In genomic region chr11:69125041-69125851, GRCm38 (mm10) we compare ENCODE assay signal across 8 mouse cellular contexts. TPM values are rescaled to one million over a fixed set of nuclear protein-coding genes. Genes with fewer than 3 reads are reported as not detected.
A peak's percentile ranks its signal among the peaks of the same experiment; 100 is the strongest.
DNase-seq lines count a peak whose midpoint lies in the region; ATAC-seq and TF ChIP-seq lines count a peak whose summit lies in the region.

No protein-coding gene starts in this region.

- TF ChIP-seq POLR2A in bone marrow macrophage, adult 2 months (IDR thresholded peaks at IDR 0.05; ENCODE audit: borderline replicate concordance, low read depth, low read length) = no peak
- TF ChIP-seq POLR2A in embryonic fibroblast, embryonic 13.5 days (IDR thresholded peaks at IDR 0.05; ENCODE audit: low read depth, low read length) = no peak

- DNase-seq in CD4-positive helper T cell, adult 2 months (ENCODE audit: low read depth, low spot score) = peak; percentile 91
- DNase-seq in kidney, postnatal 14 days = peak; percentile 90
- DNase-seq in liver, embryonic 14.5 days (ENCODE audit: low read depth in 3 of 3, low spot score in 3 of 3) = peak; percentile 75 to 81 (median 76)
- DNase-seq in neural tube, embryonic 11.5 days (ENCODE audit: low spot score) = peak; percentile 82
- DNase-seq in telencephalon, adult 2 months (ENCODE audit: low read depth, low spot score) = peak; percentile 81

- H3K9ac ChIP-seq in heart, embryonic 15.5 days = peak overlapping the region; percentile 60
- H3K9ac ChIP-seq in liver, embryonic 14.5 days (replicated peaks) = peak overlapping the region; percentile 56
- peak overlapping the region; percentile 53 for H3K9ac ChIP-seq in neural tube, embryonic 11.5 days (ENCODE audit: low read length)

- 0% methylated on average over 24 of the region's 24 CpGs for WGBS in heart, embryonic 15.5 days
- under 1% methylated on average over 24 of the region's 24 CpGs for WGBS in liver, embryonic 14.5 days (ENCODE audit: insufficient replicate concordance)
- WGBS in neural tube, embryonic 11.5 days = 0% methylated on average over 24 of the region's 24 CpGs

- peaks cover 15% of the 10 kb centered on the region for H3K4me1 ChIP-seq in bone marrow macrophage, adult 2 months (ENCODE audit: control insufficient read depth, insufficient read depth, low read length)
- H3K4me1 ChIP-seq in embryonic fibroblast, embryonic 13.5 days (ENCODE audit: control insufficient read depth, insufficient read depth, low read length) = 0 out of 2 replicates have a peak, but pooled peaks cover 3% of the 10 kb centered on the region
- H3K4me1 ChIP-seq in heart, embryonic 15.5 days (replicated peaks) = peaks cover 37% of the 10 kb centered on the region
- peaks cover 8 to 13% of the 10 kb centered on the region in 2 experiments for H3K4me1 ChIP-seq in liver, embryonic 14.5 days (replicated peaks; ENCODE audit: control insufficient read depth in 2 of 2, insufficient read depth in 2 of 2, low read length in 1 of 2)
- H3K4me1 ChIP-seq in neural tube, embryonic 11.5 days (ENCODE audit: control insufficient read depth, insufficient read depth, low read length) = peaks cover 13% of the 10 kb centered on the region

- H3K4me3 ChIP-seq in bone marrow macrophage, adult 2 months (ENCODE audit: insufficient read depth, low read length) = peak overlapping the region; percentile 56
- peak overlapping the region; percentile 62 for H3K4me3 ChIP-seq in embryonic fibroblast, embryonic 13.5 days (ENCODE audit: insufficient read depth, low read length)
- H3K4me3 ChIP-seq in heart, embryonic 15.5 days = peak overlapping the region; percentile 64
- peak overlapping the region; percentile 73 to 88 for H3K4me3 ChIP-seq in liver, embryonic 14.5 days (ENCODE audit: insufficient read depth in 1 of 2, low read depth in 2 of 2, low read length in 2 of 2)
- peak overlapping the region; percentile 59 for H3K4me3 ChIP-seq in neural tube, embryonic 11.5 days (ENCODE audit: low read depth, low read length)

- H3K9me3 ChIP-seq in heart, embryonic 15.5 days (replicated peaks) = no peaks in the 10 kb centered on the region
- H3K9me3 ChIP-seq in liver, embryonic 14.5 days (ENCODE audit: control insufficient read depth, low read length) = no peaks in the 10 kb centered on the region
- H3K9me3 ChIP-seq in neural tube, embryonic 11.5 days (ENCODE audit: control insufficient read depth, low read length) = no peaks in the 10 kb centered on the region

- ATAC-seq in heart, embryonic 15.5 days (replicated peaks; ENCODE audit: insufficient number of reproducible peaks, insufficient read depth, low FRiP score, low read depth) = peak; percentile 8; the same call in 1 of the 2 replicates
- ATAC-seq in liver, embryonic 14.5 days (ENCODE audit: insufficient read depth) = peak; percentile 60
- ATAC-seq in neural tube, embryonic 11.5 days (ENCODE audit: insufficient read depth, low FRiP score, low TSS enrichment) = peak; percentile 54; the same call in 1 of the 2 replicates

- no peaks in the 10 kb centered on the region for H3K36me3 ChIP-seq in heart, embryonic 15.5 days
- no peaks in the 10 kb centered on the region for H3K36me3 ChIP-seq in liver, embryonic 14.5 days (replicated peaks; ENCODE audit: control insufficient read depth, insufficient read depth, low read depth)
- H3K36me3 ChIP-seq in neural tube, embryonic 11.5 days (ENCODE audit: control insufficient read depth, insufficient read depth, low read length) = no peaks in the 10 kb centered on the region

- peak; percentile 69 for TF ChIP-seq CTCF in bone marrow macrophage, adult 2 months (IDR thresholded peaks at IDR 0.05; ENCODE audit: low read depth, low read length)
- no peak; the same call in 1 of the 2 replicates for TF ChIP-seq CTCF in embryonic fibroblast, embryonic 13.5 days (IDR thresholded peaks at IDR 0.05; ENCODE audit: borderline replicate concordance, insufficient read depth, low read length)
- TF ChIP-seq CTCF in liver, embryonic 14.5 days (IDR thresholded peaks at IDR 0.05; ENCODE audit: low read depth) = peak; percentile 63

- no peaks in the 10 kb centered on the region; the same call in 1 of the 2 replicates for H3K27me3 ChIP-seq in heart, embryonic 15.5 days
- H3K27me3 ChIP-seq in liver, embryonic 14.5 days (ENCODE audit: control insufficient read depth, insufficient read depth, low read length) = peaks cover 30% of the 10 kb centered on the region
- peaks cover 13% of the 10 kb centered on the region for H3K27me3 ChIP-seq in neural tube, embryonic 11.5 days (ENCODE audit: control insufficient read depth, insufficient read depth, low read length)

- H3K27ac ChIP-seq in bone marrow macrophage, adult 2 months (ENCODE audit: insufficient read depth, low read depth, low read length) = no peak overlapping the region
- peak overlapping the region; percentile 41 for H3K27ac ChIP-seq in embryonic fibroblast, embryonic 13.5 days (ENCODE audit: insufficient read depth, low read length)
- H3K27ac ChIP-seq in heart, embryonic 15.5 days = peak overlapping the region; percentile 85
- H3K27ac ChIP-seq in liver, embryonic 14.5 days = no peak overlapping the region; the same call in 1 of the 2 replicates
- H3K27ac ChIP-seq in neural tube, embryonic 11.5 days (ENCODE audit: low read depth, low read length) = peak overlapping the region; percentile 35; the same call in 1 of the 2 replicates

- peak; percentile 18; the same call in 1 of the 2 replicates for TF ChIP-seq EP300 in liver, embryonic 14.5 days (IDR thresholded peaks at IDR 0.05; ENCODE audit: low read depth)

- peak overlapping the region; percentile 82 for H3K4me2 ChIP-seq in heart, embryonic 15.5 days
- peak overlapping the region; percentile 97 for H3K4me2 ChIP-seq in liver, embryonic 14.5 days (ENCODE audit: low read depth)
- H3K4me2 ChIP-seq in neural tube, embryonic 11.5 days (ENCODE audit: low read depth) = peak overlapping the region; percentile 84

RNA-seq across cellular contexts. Expression of gene Aloxe3, which starts 0.5 kb away (rescaled TPM):
- polyA plus RNA-seq in bone marrow macrophage, adult 2 months (2012; ENCODE audit: insufficient read depth, insufficient read length, missing spikeins) = not detected in 2 replicates
- 0.27 TPM in 1 of 2 replicates, not detected in the other for polyA plus RNA-seq in embryonic fibroblast, embryonic 13.5 days (2011; ENCODE audit: insufficient read length, low read depth, missing spikeins)
- 0.18 and 0.37 TPM in 2 replicates for polyA plus RNA-seq in heart, embryonic 15.5 days (2015; fragmentation: Nextera tagmentation; extraction: Ambion mirVana)
- 0.05 and 0.38 TPM in 2 replicates for polyA plus RNA-seq in liver, embryonic 14.5 days (2012; rRNA removed)
- 0.15 TPM in 1 of 2 replicates, not detected in the other for polyA plus RNA-seq in liver, embryonic 14.5 days (2014; fragmentation: Nextera tagmentation; extraction: Ambion mirVana)
- 0.08 and 0.66 TPM in 2 replicates for polyA plus RNA-seq in neural tube, embryonic 11.5 days (2014; fragmentation: Nextera tagmentation; extraction: Ambion mirVana)

RNA-seq across cellular contexts. Expression of gene 9130213A22Rik, which starts 2.9 kb away (rescaled TPM):
- 0.35 TPM in 1 of 2 replicates, not detected in the other for polyA plus RNA-seq in bone marrow macrophage, adult 2 months (2012; ENCODE audit: insufficient read depth, insufficient read length, missing spikeins)
- 0.88 and 1.1 TPM in 2 replicates for polyA plus RNA-seq in embryonic fibroblast, embryonic 13.5 days (2011; ENCODE audit: insufficient read length, low read depth, missing spikeins)
- polyA plus RNA-seq in heart, embryonic 15.5 days (2015; fragmentation: Nextera tagmentation; extraction: Ambion mirVana) = 0.51 and 0.60 TPM in 2 replicates
- 0.05 and 0.08 TPM in 2 replicates for polyA plus RNA-seq in liver, embryonic 14.5 days (2012; rRNA removed)
- polyA plus RNA-seq in liver, embryonic 14.5 days (2014; fragmentation: Nextera tagmentation; extraction: Ambion mirVana) = not detected in 2 replicates
- 0.24 TPM in 1 of 2 replicates, not detected in the other for polyA plus RNA-seq in neural tube, embryonic 11.5 days (2014; fragmentation: Nextera tagmentation; extraction: Ambion mirVana)

RNA-seq across cellular contexts. Expression of gene Hes7, which starts 5.0 kb away (rescaled TPM):
- polyA plus RNA-seq in bone marrow macrophage, adult 2 months (2012; ENCODE audit: insufficient read depth, insufficient read length, missing spikeins) = 0.71 and 0.88 TPM in 2 replicates
- not detected in 2 replicates for polyA plus RNA-seq in embryonic fibroblast, embryonic 13.5 days (2011; ENCODE audit: insufficient read length, low read depth, missing spikeins)
- 0.52 and 0.57 TPM in 2 replicates for polyA plus RNA-seq in heart, embryonic 15.5 days (2015; fragmentation: Nextera tagmentation; extraction: Ambion mirVana)
- 0.08 and 0.12 TPM in 2 replicates for polyA plus RNA-seq in liver, embryonic 14.5 days (2012; rRNA removed)
- 0.05 TPM in 1 of 2 replicates, not detected in the other for polyA plus RNA-seq in liver, embryonic 14.5 days (2014; fragmentation: Nextera tagmentation; extraction: Ambion mirVana)
- 0.33 TPM in 1 of 2 replicates, not detected in the other for polyA plus RNA-seq in neural tube, embryonic 11.5 days (2014; fragmentation: Nextera tagmentation; extraction: Ambion mirVana)

RNA-seq across cellular contexts. Expression of gene Per1, which starts 30.2 kb away (rescaled TPM):
- polyA plus RNA-seq in bone marrow macrophage, adult 2 months (2012; ENCODE audit: insufficient read depth, insufficient read length, missing spikeins) = 24.7 and 35.9 TPM in 2 replicates
- polyA plus RNA-seq in embryonic fibroblast, embryonic 13.5 days (2011; ENCODE audit: insufficient read length, low read depth, missing spikeins) = 23.1 and 30.9 TPM in 2 replicates
- polyA plus RNA-seq in heart, embryonic 15.5 days (2015; fragmentation: Nextera tagmentation; extraction: Ambion mirVana) = 16.1 and 25.2 TPM in 2 replicates
- polyA plus RNA-seq in liver, embryonic 14.5 days (2012; rRNA removed) = 1.8 and 1.9 TPM in 2 replicates
- 3.0 and 4.2 TPM in 2 replicates for polyA plus RNA-seq in liver, embryonic 14.5 days (2014; fragmentation: Nextera tagmentation; extraction: Ambion mirVana)
- polyA plus RNA-seq in neural tube, embryonic 11.5 days (2014; fragmentation: Nextera tagmentation; extraction: Ambion mirVana) = 10.7 and 10.9 TPM in 2 replicates

RNA-seq across cellular contexts. Expression of gene Alox12b, which starts 31.5 kb away (rescaled TPM):
- polyA plus RNA-seq in bone marrow macrophage, adult 2 months (2012; ENCODE audit: insufficient read depth, insufficient read length, missing spikeins) = not detected in 2 replicates
- not detected in 2 replicates for polyA plus RNA-seq in embryonic fibroblast, embryonic 13.5 days (2011; ENCODE audit: insufficient read length, low read depth, missing spikeins)
- 0.05 TPM in 2 replicates for polyA plus RNA-seq in heart, embryonic 15.5 days (2015; fragmentation: Nextera tagmentation; extraction: Ambion mirVana)
- not detected in 2 replicates for polyA plus RNA-seq in liver, embryonic 14.5 days (2012; rRNA removed)
- polyA plus RNA-seq in liver, embryonic 14.5 days (2014; fragmentation: Nextera tagmentation; extraction: Ambion mirVana) = not detected in 2 replicates
- polyA plus RNA-seq in neural tube, embryonic 11.5 days (2014; fragmentation: Nextera tagmentation; extraction: Ambion mirVana) = not detected in 2 replicates

Comparison
In these comparisons a context has a peak if more than half of its experiments do, and no peak if none do; other contexts are left out.
1. H3K27ac ChIP-seq: peak in embryonic fibroblast, embryonic 13.5 days (single experiment), heart, embryonic 15.5 days (single experiment) and neural tube, embryonic 11.5 days (single experiment); none in bone marrow macrophage, adult 2 months (single experiment) and liver, embryonic 14.5 days (single experiment).
2. ATAC-seq: peak in every context shown above with its lines; median percentile 60 in liver, embryonic 14.5 days; 54 in neural tube, embryonic 11.5 days; 8 in heart, embryonic 15.5 days.
3. Peak in every context shown above with its lines, with median percentiles within 50 percentile points of each other: DNase-seq, H3K4me3 ChIP-seq, H3K4me2 ChIP-seq and H3K9ac ChIP-seq.